Mouse (Mus musculus): ENCODE data around the gene Rhoa. TPM values are rescaled to one million over a fixed set of nuclear protein-coding genes. Genes with fewer than 3 reads are reported as not detected.
A peak's percentile ranks its signal among the peaks of the same experiment; 100 is the strongest.
"Not testable (repeated sequence)": the region's sequence is repeated elsewhere in the genome, so short reads cannot be mapped to it uniquely, and the experiment has no call there.

Gene Rhoa
- polyA plus RNA-seq, 1 experiment from 2014 or later: 278 TPM

DNA sequence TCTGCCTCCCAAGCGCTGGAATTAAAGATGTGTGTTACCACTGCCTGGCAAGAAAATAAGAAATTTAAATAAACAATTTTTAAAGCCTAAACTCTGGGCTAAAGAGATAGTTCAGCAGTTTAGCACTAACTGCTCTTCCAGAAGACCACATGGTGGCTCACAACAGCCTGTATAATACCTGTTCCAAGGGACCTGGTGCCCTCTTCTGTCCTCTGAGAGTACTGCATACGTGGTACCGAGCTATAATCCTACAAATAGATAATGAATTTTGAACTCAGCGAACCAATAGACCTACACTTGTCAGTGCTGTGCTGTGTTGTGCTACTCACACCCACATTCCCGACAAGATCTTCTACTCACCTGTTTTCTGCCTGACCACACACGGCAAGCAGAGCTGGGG, 21.5 kb upstream of the Rhoa start:
- H3K27me3 ChIP-seq (ENCODE audit: control insufficient read depth, insufficient read depth, low read length): no peaks in the 10 kb centered on the region
- no peaks in the 10 kb centered on the region for H3K36me3 ChIP-seq (ENCODE audit: control insufficient read depth, insufficient read depth, low read length)
- H3K27ac ChIP-seq (ENCODE audit: low read depth, low read length): no peak overlapping the region
- no peak overlapping the region for H3K4me3 ChIP-seq (ENCODE audit: low read depth, low read length)
- ATAC-seq (ENCODE audit: low FRiP score) (peak; percentile 71; the same call in 1 of the 2 replicates), DNase-seq (ENCODE audit: low spot score, missing footprints) (peak; percentile 95)
- H3K4me2 ChIP-seq: no peak overlapping the region
- no peaks in the 10 kb centered on the region for H3K9me3 ChIP-seq (ENCODE audit: control insufficient read depth, low read length)
- 16% methylated on average over 6 of the region's 6 CpGs for WGBS
- no peaks in the 10 kb centered on the region for H3K4me1 ChIP-seq (ENCODE audit: control insufficient read depth, insufficient read depth, low read length)
- H3K9ac ChIP-seq (ENCODE audit: low read length): no peak overlapping the region

DNA sequence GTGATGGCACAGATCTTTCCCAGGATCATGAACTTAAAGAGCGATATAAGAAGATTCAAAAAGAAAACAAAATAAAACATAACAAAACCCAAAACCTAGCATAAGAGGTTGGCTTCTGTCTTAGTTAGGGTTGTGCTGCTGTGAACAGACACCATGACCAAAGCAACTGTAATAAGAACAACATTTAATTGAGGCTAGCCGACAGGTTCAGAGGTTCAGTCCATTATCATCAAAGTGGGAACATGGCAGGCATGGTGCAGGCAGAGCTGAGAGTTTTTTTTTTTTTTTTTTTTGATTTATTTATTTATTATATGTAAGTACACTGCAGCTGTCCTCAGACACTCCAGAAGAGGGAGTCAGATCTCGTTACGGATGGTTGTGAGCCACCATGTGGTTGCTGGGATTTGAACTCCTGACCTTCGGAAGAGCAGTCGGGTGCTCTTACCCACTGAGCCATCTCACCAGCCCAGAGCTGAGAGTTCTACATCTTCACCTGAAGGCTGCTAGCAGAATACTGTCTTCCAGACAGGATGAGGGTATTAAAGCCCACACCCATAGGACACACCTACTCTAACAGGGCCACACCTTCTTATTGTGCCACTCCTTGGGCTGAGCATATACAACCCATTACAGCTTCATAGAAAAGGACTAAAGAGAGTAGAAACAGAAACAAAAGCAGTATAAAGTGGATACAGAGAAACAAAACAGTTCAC, 18.2 kb upstream of the Rhoa start:
- not testable (repeated sequence) for DNase-seq (ENCODE audit: low spot score, missing footprints); H3K4me3 ChIP-seq (ENCODE audit: low read depth, low read length); H3K4me2 ChIP-seq; H3K27ac ChIP-seq (ENCODE audit: low read depth, low read length); H3K9ac ChIP-seq (ENCODE audit: low read length); ATAC-seq (ENCODE audit: low FRiP score); H3K9me3 ChIP-seq (ENCODE audit: control insufficient read depth, low read length); H3K36me3 ChIP-seq (ENCODE audit: control insufficient read depth, insufficient read depth, low read length); H3K27me3 ChIP-seq (ENCODE audit: control insufficient read depth, insufficient read depth, low read length); H3K4me1 ChIP-seq (ENCODE audit: control insufficient read depth, insufficient read depth, low read length)
- 78% methylated on average over 6 of the region's 6 CpGs for WGBS

DNA sequence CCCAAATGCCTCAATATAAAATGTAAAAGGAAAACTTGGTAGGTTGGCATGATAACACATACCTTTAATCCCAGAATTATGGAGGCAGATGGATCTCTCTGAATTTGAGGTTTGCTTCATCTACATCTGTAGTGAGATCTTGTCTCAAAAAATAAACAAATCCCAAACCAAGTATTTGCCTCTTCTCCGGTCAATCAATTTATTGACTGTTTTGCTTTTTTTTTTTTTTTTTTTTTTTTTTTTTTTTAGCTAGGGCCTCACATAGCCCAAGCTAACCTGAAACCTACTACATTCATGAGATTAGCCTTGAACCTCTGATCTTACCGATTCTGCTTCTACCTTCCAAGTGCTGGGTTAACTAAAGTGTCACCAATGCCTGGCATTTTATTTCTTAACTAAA, 16.6 kb upstream of the Rhoa start:
- DNase-seq (ENCODE audit: low spot score, missing footprints): no peak
- Histone ChIP-seq H3K4me3 (ENCODE audit: low read depth, low read length) (no peak overlapping the region), H3K9me3 (ENCODE audit: control insufficient read depth, low read length) (no peaks in the 10 kb centered on the region), H3K36me3 (ENCODE audit: control insufficient read depth, insufficient read depth, low read length) (0 out of 2 replicates have a peak, but pooled peaks cover 2% of the 10 kb centered on the region), H3K27me3 (ENCODE audit: control insufficient read depth, insufficient read depth, low read length) (no peaks in the 10 kb centered on the region), H3K27ac (ENCODE audit: low read depth, low read length) (no peak overlapping the region), H3K9ac (ENCODE audit: low read length) (peak overlapping the region; percentile 74), H3K4me2 (peak overlapping the region; percentile 50), H3K4me1 (ENCODE audit: control insufficient read depth, insufficient read depth, low read length) (peaks cover 2% of the 10 kb centered on the region; the same call in 1 of the 2 replicates)
- 69% methylated on average over 2 of the region's 2 CpGs for WGBS
- no peak for ATAC-seq (ENCODE audit: low FRiP score)

DNA sequence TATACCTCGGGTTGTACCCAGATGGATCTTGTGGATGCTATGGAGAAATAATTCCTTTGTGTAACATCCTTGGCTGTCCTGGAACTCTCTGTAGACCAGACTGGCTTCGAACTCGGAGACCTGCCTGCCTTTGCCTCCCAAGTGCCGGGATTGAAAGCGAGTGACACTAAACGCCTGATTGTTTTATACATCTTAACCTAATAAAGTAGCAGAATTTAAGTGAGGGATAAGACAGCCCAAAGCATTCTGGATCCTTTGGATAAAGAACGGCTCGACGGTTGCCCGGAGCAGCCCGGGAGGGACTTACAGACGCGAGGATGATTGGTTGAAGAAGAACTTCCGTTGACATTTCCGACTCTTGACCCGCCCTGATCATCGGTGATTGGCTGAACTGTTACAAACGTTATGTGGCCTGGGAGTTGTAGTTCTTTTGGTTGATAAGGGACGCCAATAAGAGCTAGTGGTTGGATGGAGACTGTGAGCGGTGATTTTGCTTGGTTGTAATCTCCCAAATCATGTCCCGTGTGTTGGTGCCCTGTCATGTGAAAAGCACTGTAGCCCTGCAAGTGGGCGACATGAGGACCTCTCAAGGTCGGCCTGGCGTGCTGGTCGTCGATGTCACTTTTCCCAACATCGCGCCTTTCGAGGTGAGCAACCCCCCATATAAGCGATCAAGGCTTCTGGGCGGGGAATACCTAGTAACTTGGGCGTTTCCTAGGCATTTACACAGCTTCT, 15.7 kb upstream of the Rhoa start, which contains the start of gene Nicn1:
Gene Nicn1, plus strand, starts transcription at position 414 of the 735 bp plus-strand sequence.
- H3K4me1 ChIP-seq (ENCODE audit: control insufficient read depth, insufficient read depth, low read length): peaks cover 2% of the 10 kb centered on the region; the same call in 1 of the 2 replicates
- H3K9ac ChIP-seq (ENCODE audit: low read length): peak within 1 kb of the TSS; percentile 74
- H3K27me3 ChIP-seq (ENCODE audit: control insufficient read depth, insufficient read depth, low read length): no peaks in the 10 kb centered on the region
- H3K4me3 ChIP-seq (ENCODE audit: low read depth, low read length): peak within 1 kb of the TSS; percentile 47
- under 1% methylated on average over 32 of the region's 32 CpGs for WGBS
- DNase-seq (ENCODE audit: low spot score, missing footprints) (peak; percentile 97), ATAC-seq (ENCODE audit: low FRiP score) (peak; percentile 98)
- H3K9me3 ChIP-seq (ENCODE audit: control insufficient read depth, low read length): no peaks in the 10 kb centered on the region
- H3K27ac ChIP-seq (ENCODE audit: low read depth, low read length): peak within 1 kb of the TSS; percentile 70
- 0 out of 2 replicates have a peak, but pooled peaks cover 2% of the 10 kb centered on the region for H3K36me3 ChIP-seq (ENCODE audit: control insufficient read depth, insufficient read depth, low read length)
- H3K4me2 ChIP-seq: peak within 1 kb of the TSS; percentile 50

DNA sequence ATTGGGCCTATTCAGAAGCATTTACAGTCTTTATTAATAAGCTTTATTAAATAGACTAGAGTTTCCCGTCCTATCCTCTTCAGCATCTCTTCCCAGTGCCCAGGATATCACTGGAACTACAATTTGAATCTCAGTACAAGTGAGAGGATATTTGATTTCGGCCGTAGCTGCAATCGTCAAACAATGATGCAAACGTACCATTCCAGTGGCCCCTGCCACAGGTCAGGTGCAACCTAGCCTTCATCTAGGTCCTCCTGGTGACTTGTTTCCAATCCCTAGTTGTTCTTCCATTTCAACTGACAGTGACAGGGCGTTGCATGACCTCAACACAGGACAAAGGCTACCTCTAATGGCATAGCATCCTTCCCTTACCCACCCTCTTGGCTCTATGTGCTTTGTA, 15.2 kb upstream of the Rhoa start:
- Histone ChIP-seq H3K4me3 (ENCODE audit: low read depth, low read length) (peak overlapping the region; percentile 47), H3K4me1 (ENCODE audit: control insufficient read depth, insufficient read depth, low read length) (peaks cover 2% of the 10 kb centered on the region; the same call in 1 of the 2 replicates), H3K36me3 (ENCODE audit: control insufficient read depth, insufficient read depth, low read length) (0 out of 2 replicates have a peak, but pooled peaks cover 2% of the 10 kb centered on the region), H3K9ac (ENCODE audit: low read length) (peak overlapping the region; percentile 55), H3K27ac (ENCODE audit: low read depth, low read length) (no peak overlapping the region), H3K27me3 (ENCODE audit: control insufficient read depth, insufficient read depth, low read length) (no peaks in the 10 kb centered on the region), H3K9me3 (ENCODE audit: control insufficient read depth, low read length) (no peaks in the 10 kb centered on the region), H3K4me2 (peak overlapping the region; percentile 50)
- no peak for DNase-seq (ENCODE audit: low spot score, missing footprints)
- 40% methylated on average over 6 of the region's 6 CpGs for WGBS
- no peak for ATAC-seq (ENCODE audit: low FRiP score)

DNA sequence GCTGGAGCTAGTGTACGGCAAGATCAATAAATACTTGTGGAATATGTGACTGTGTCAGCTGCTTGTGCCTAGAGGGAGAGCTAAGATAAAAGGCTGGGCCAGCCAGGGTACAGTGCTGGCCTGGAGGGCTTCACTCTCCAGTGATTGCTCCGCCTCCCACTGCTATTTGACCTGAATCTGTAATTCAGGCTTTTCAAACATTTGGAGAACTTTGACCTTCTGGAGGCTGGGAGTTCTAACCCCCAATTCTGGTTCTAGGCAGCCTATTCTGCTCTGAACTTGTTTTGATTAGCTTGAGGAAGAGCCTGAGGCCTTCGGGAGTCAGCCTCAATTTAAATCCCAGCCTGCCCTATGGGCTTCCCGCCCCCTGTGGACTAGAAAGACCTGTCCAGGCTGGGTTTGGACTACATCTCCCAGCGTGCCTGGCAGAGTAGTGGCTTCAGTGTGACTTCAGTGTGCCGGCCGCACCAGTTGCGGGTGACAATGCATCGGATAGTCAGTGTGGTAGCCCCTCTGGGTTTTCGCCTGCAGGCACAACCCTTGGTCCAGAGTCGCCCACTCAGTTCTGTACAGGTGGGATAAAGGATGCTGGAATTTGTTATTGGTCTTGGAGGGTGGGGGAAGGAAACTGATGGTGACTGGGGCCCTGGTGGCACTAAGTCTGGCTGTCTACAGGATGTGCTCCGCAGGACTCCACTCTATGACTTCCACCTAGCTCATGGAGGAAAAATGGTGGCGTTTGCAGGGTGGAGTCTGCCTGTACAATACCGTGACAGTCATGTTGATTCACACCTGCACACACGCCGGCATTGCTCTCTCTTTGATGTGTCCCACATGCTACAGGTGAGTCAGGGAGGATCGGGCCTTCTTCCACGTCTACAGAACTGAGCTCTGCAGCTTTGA, 9.2 kb upstream of the Rhoa start, which contains the start of gene Amt:
Gene Amt, plus strand, starts transcription at position 401 of the 903 bp plus-strand sequence.
- H3K4me3 ChIP-seq (ENCODE audit: low read depth, low read length): peak within 1 kb of the TSS; percentile 34
- H3K4me2 ChIP-seq: peak within 1 kb of the TSS; percentile 57
- H3K27me3 ChIP-seq (ENCODE audit: control insufficient read depth, insufficient read depth, low read length): no peaks in the 10 kb centered on the region
- WGBS: 17% methylated on average over 18 of the region's 18 CpGs
- peak within 1 kb of the TSS; percentile 66 for H3K27ac ChIP-seq (ENCODE audit: low read depth, low read length)
- H3K9ac ChIP-seq (ENCODE audit: low read length): peak within 1 kb of the TSS; percentile 66
- peaks cover 18% of the 10 kb centered on the region for H3K4me1 ChIP-seq (ENCODE audit: control insufficient read depth, insufficient read depth, low read length)
- ATAC-seq (ENCODE audit: low FRiP score) (peak; percentile 88), DNase-seq (ENCODE audit: low spot score, missing footprints) (peak; percentile 94)
- H3K36me3 ChIP-seq (ENCODE audit: control insufficient read depth, insufficient read depth, low read length): peaks cover 5% of the 10 kb centered on the region; the same call in 1 of the 2 replicates
- H3K9me3 ChIP-seq (ENCODE audit: control insufficient read depth, low read length): no peaks in the 10 kb centered on the region

DNA sequence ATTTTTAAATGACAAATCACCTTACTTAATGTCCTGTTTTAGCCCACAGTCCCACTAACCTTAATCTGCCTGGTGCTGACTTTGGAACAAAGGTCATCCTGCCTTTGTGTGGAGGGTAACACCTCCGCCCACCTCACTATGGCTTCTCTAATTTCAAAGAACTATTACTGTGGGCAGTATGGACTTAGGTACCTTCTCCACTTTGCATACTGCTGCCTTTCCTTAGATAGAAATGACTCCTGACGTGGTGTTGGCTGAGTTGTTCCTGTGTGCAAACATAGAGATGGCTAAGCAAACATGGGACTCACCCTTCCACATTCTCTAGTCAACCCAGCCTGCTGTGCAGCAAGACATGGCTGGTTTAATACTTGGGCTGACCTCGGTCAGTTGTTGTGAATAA, 4.1 kb upstream of the Rhoa start:
- Histone ChIP-seq H3K4me2 (no peak overlapping the region), H3K27ac (ENCODE audit: low read depth, low read length) (no peak overlapping the region), H3K27me3 (ENCODE audit: control insufficient read depth, insufficient read depth, low read length) (no peaks in the 10 kb centered on the region), H3K9me3 (ENCODE audit: control insufficient read depth, low read length) (no peaks in the 10 kb centered on the region), H3K9ac (ENCODE audit: low read length) (no peak overlapping the region), H3K4me3 (ENCODE audit: low read depth, low read length) (no peak overlapping the region), H3K4me1 (ENCODE audit: control insufficient read depth, insufficient read depth, low read length) (peaks cover 12% of the 10 kb centered on the region), H3K36me3 (ENCODE audit: control insufficient read depth, insufficient read depth, low read length) (peaks cover 8% of the 10 kb centered on the region)
- 78% methylated on average over 3 of the region's 3 CpGs for WGBS
- ATAC-seq (ENCODE audit: low FRiP score) (no peak), DNase-seq (ENCODE audit: low spot score, missing footprints) (no peak)

DNA sequence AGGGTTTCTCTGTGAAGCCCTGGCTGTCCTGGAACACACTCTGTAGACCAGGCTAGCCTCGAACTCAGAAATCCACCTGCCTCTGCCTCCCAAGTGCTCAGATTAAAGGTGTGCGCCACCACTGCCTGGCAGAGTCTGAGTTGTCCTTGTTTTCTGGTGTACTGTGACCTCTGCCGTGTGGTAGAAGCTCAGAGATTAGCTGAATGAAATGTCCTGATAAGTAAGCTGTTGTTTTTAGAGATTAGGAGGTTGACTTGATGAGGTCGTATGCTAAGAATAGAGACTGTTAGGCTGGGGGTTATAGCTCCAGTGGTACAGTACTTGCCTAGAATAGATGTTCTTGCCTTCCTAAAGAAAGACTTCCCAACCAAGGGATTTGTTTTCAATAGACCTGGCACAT, 1.2 kb upstream of the Rhoa start:
- 86% methylated on average over 4 of the region's 4 CpGs for WGBS
- Histone ChIP-seq H3K4me2 (peak overlapping the region; percentile 89), H3K36me3 (ENCODE audit: control insufficient read depth, insufficient read depth, low read length) (peaks cover 8% of the 10 kb centered on the region), H3K27me3 (ENCODE audit: control insufficient read depth, insufficient read depth, low read length) (no peaks in the 10 kb centered on the region), H3K4me1 (ENCODE audit: control insufficient read depth, insufficient read depth, low read length) (peaks cover 20% of the 10 kb centered on the region), H3K9ac (ENCODE audit: low read length) (peak overlapping the region; percentile 81; the same call in 1 of the 2 replicates), H3K4me3 (ENCODE audit: low read depth, low read length) (peak overlapping the region; percentile 91), H3K27ac (ENCODE audit: low read depth, low read length) (no peak overlapping the region), H3K9me3 (ENCODE audit: control insufficient read depth, low read length) (no peaks in the 10 kb centered on the region)
- DNase-seq (ENCODE audit: low spot score, missing footprints) (no peak), ATAC-seq (ENCODE audit: low FRiP score) (no peak)
